Mouse (Mus musculus): ENCODE results near the gene Wdsub1. TPM values are rescaled to one million over a fixed set of nuclear protein-coding genes. Genes with fewer than 3 reads are reported as not detected.

Wdsub1 gene
- polyA plus RNA-seq (2012; rRNA removed; ENCODE audit: low replicate concordance): 103 and 105 TPM in 2 replicates

GRCm38 (mm10) chr2:59881831-59882741, at the start of gene Wdsub1:
Gene Wdsub1, minus strand, starts transcription at chr2:59882591.

All from subcutaneous adipose tissue, adult 2 months (tissue).